Mouse (Mus musculus) heart, postnatal 36 days (tissue): Measurements from ENCODE around the gene Pde4dip. TPM values are rescaled to one million over a fixed set of nuclear protein-coding genes. Genes with fewer than 3 reads are reported as not detected.

Experiments
- DNase-seq, 2 experiments: peaks; one replicate each; pipeline ENCODE4 v3.0.0; 2021 to 2022
- intact Hi-C: fragments of 180-260 bp; cut with DNase I; formaldehyde crosslinking; loops from one replicate; pipeline ENCODE4 v1.15.1; 2025
- total RNA-seq, 2 experiments: library from RNA; stranded (reverse); gene quantifications; 2 replicates each; pipeline ENCODE4 v1.2.3; 2021

Gene Pde4dip
- total RNA-seq, 2 experiments from 2014 or later: 1,777 to 1,954 TPM

GRCm38 (mm10) chr3:97761168-97761567, 127.3 kb downstream of the Pde4dip start:
- no peak for DNase-seq
- intact Hi-C loops: no loop called here

- intact Hi-C loops: no loop called here
These were observed 128.7 kb downstream of the Pde4dip start for GRCm38 (mm10) chr3:97759846-97760245.

DNA sequence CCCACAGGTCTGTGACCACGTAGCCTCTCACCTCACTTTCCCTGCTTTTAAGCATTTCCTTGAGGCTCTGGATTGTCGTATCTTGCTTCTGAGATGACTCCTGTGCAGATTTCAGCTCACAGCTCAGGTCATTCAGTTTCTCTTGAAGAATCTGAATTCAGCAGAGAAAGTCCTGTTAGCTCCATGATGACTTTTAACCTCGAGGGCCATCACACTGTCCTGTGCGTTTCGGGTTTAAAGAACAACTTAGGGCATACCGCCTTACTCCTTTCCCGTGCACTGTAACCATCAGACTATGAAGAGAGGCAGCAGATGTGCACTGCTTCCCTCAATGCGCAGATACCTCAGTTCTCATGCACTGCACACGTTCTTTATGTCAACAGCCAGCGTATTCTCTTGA, 131.0 kb downstream of the Pde4dip start:
- DNase-seq: no peak
- intact Hi-C loops: no loop called here

More at GRCm38 (mm10) chr3:97759846-97760245, 128.7 kb downstream of the Pde4dip start:
- DNase-seq: no peak

DNA sequence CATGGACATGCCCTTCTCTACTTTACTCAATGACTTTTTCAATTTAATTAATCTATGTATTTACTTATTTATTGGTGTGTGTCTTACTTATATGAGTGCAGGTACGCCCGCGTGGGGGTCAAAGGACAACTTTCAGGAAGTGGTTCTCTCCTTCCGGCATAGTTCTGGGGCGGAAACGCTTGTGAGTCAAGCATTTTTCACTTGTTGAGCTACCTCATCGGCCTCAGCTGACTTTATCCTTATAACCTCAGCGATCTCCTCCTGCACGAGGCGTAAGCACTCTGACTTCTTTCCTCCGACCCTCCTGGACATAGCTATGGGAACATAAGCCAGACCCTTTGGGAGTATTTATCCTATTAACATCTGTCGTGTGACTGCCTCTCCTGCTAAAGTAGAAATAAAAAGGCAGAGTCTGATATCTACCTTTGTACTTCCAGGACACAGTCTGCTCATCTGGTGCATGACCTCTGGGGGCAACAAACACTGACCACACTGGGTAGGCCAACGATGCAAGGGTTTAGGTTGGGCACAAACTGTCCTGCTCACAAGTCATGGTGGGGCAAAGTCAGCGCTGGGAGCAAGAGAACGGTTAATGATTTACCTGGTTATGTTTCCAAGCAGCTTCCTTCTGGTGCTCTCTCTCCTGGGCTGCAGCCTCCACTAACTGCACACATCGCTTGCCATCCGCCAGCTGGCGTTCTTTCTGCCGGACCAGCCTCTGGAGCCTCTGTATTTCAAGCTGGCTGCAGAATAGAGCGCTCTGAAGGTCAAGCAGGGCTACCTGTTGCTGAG, 132.0 kb downstream of the Pde4dip start:
- intact Hi-C loops: no loop called here

GRCm38 (mm10) chr3:97755411-97755810, 133.1 kb downstream of the Pde4dip start:
- intact Hi-C loops: no loop called here
- no peak for DNase-seq

More for the DNA sequence above, 132.0 kb downstream of the Pde4dip start:
- no peak for DNase-seq

DNA sequence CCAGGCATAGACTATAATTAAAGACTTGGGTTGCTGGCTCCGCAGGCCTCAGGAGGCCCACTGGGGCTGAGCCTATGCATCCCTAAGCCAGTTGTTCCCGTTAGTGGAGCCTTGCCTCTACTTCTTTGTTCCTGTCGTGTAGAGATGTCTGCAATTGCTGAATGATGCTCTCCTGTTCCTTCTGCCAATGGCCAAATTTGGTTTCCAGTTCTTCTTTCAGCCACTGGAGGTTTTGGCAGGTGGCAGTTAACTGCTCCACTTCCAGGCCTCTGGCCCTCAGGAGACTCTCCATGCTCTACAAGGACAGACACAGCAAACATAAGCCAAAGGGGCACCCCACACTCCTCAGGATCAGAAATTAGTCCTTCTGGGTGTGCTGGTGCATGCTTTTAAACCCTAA, 135.6 kb downstream of the Pde4dip start:
- intact Hi-C loops: no loop called here
- DNase-seq: no peak

- intact Hi-C loops: no loop called here
- no peak for DNase-seq
These were observed 136.9 kb downstream of the Pde4dip start for GRCm38 (mm10) chr3:97751566-97751965.

GRCm38 (mm10) chr3:97748789-97749188, 139.7 kb downstream of the Pde4dip start:
- DNase-seq: no peak
- intact Hi-C loops: no loop called here

DNA sequence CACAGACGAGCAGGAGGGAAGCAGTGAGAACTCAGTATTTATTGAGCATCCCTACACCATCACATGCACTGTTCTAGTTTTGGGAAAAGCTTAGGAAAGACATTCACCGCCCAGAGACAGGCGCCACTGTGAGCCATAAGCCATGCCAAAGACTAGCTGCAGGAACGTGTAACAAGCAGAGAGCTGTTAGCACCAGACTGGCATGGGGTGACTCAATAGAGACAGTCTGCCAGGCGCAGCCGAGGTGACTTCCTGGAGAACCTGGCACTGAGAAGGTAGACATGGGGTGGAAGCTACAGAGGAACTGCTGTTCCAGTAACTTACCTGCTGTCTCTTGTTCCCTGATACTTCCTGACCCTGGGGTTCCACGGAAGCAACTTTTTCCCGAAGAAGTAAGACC, 145.7 kb downstream of the Pde4dip start:
- no peak for DNase-seq
- intact Hi-C loops: no loop called here

- no peak for DNase-seq
- intact Hi-C loops: no loop called here
These were observed 152.9 kb downstream of the Pde4dip start for GRCm38 (mm10) chr3:97735575-97735974.

GRCm38 (mm10) chr3:97734259-97734658, 154.2 kb downstream of the Pde4dip start:
- intact Hi-C loops: no loop called here
- DNase-seq: no peak

- DNase-seq: no peak
- intact Hi-C loops: no loop called here
These were observed 155.9 kb downstream of the Pde4dip start for GRCm38 (mm10) chr3:97732622-97733021.

DNA sequence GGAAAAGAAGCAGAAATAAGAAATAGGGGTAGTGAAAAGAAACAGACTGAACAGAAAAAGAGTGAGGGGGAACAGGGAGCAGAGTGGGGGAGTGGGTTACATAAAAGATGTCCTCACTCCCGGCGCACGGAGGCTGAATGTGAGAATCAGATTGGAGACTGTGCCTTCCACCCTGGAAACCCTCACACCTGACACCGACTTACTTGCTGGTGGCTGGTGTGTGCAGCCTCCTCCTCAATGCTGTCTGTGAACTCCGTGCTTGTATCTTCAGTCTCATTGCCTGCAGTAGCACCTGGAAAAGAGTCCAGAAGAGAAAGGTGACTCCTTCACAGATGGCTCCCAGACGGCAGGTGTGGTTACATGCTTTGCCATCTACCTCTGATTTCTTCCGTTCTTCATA, 157.9 kb downstream of the Pde4dip start:
- intact Hi-C loops: no loop called here
- DNase-seq: no peak

- peak in 1 of 2 experiments; percentile 27 for DNase-seq
These were observed 158.4 kb downstream of the Pde4dip start for GRCm38 (mm10) chr3:97730131-97730530.

DNA sequence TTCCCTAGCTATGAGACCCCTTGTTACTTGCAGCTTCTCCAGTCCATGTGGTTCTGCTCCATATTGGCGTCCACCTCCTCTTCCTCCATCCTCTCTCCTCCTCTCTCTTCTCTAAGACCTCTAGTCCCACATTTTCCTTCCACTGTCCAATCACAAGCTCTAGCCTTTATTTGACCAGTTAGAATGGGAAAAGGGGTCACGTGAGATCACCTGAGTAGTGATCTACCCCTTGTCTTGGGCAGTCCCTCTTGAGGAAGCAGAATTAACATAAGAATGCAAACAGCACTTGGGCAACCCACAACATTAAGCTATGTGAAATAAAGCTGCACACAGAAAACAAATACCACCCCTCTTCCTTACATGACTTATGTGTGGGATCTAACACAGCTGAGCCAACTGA, 160.7 kb downstream of the Pde4dip start:
- DNase-seq: no peak

More at GRCm38 (mm10) chr3:97730131-97730530, 158.4 kb downstream of the Pde4dip start:
- intact Hi-C loops: no loop called here

GRCm38 (mm10) chr3:97719116-97719515, 169.4 kb downstream of the Pde4dip start:
- intact Hi-C loops: no loop called here

More for the DNA sequence above, 160.7 kb downstream of the Pde4dip start:
- intact Hi-C loops: no loop called here

GRCm38 (mm10) chr3:97715922-97716321, 172.6 kb downstream of the Pde4dip start:
- no peak for DNase-seq
- intact Hi-C loops: no loop called here

More at GRCm38 (mm10) chr3:97719116-97719515, 169.4 kb downstream of the Pde4dip start:
- DNase-seq: no peak

- DNase-seq: no peak
- intact Hi-C loops: no loop called here
These were observed 177.6 kb downstream of the Pde4dip start for GRCm38 (mm10) chr3:97710881-97711280.

DNA sequence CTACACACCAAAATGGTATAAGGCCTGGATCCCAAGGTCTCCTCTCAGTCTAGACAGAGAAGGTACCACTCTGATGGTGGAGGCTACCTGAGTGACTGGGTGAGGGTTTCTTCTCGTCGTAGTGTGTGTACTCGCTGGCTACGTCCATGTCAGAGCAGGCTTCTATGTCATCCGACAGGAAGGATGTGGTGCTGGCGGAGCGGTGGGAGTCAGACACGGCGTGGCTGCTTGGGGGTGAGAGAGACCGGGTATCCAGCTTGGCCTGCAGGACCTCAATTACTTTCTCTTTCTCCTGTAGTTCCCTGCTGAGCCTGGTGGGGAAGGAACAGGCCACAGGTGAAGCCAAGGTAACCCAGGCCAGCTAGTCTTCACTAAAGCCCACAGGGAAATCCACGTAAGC, 178.4 kb downstream of the Pde4dip start:
- intact Hi-C loops: no loop called here
- DNase-seq: no peak

DNA sequence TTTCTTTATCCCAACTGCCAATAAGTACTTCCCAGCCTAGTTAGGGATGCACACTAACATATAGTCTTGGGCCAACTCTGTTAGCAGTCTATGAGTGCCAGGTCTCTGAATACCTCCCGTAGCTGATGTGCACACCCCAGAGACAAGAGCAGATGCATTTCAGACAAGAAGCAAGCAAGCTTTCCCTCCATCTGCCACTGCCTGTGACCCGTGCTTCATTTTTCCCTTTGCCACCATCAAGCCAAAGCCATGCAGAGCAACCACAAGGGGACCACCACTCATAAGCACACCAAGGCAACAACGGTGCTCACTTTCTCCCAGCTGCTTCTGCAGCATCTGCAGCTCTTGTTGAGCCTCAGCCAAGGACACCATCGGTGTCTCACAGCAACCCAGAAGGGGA, 181.9 kb downstream of the Pde4dip start:
- DNase-seq: no peak
- intact Hi-C loops: no loop called here

DNA sequence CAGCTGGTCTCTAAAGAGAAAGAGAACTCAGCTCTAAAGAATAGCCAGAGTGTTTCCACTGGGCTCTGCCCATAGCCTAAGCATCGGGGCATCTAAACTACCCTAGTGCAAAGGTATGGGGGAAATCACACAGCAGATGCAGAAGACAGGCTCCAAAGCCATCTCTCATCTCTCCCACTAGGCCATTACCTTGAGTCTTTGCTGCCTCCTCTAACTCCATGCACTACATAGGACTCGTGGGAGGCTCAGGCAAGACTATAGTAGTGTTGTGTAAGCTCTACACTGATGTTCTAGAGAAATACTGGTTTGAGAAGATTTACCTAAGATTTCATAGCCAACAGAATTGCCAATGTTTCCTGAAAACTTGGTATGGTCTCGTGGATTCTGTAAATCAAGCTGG, 183.0 kb downstream of the Pde4dip start:
- intact Hi-C loops: no loop called here
- no peak for DNase-seq

DNA sequence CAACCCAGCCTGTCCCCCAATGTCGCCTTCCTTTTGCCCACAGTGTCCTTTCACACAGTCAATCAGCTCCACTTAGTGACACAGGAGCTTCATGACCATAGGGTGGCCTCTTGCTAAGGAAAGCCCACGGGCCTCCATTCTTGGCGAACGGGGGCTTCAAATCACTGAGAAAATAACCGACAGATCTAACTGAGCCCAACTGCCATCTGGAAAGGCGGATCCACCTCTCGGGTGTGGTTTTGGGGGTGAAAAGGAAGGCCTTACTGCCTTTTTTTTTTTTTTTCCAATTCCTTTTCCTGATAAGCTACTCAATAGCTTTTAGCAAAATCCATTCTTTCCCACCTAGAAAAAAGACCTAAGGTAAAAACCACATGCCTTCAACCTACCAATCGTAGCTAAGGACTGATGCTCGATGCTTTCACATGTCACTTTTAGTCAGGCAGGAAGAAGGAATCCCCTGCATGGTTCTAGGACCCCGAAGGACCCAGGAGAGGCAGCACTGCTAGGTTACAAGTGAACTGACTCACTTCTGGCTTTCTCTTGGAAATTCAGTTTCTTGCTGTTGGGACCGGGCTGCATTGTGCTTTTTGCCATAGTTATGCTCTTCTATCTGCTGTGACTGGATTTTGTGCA, 185.9 kb downstream of the Pde4dip start:
- no peak for DNase-seq
- intact Hi-C loops: no loop called here
